Comparison of ENCODE assay signal across 11 mouse cellular contexts in genomic region chr5:26894346-26894745, GRCm38 (mm10).
DNase-seq lines count a peak whose midpoint lies in the region.
"Had no signal": no experiment of that assay in that cellular context is flagged by ENCODE, and none has a peak within 500 bp of the region (broad histone marks: within the 10 kb centered on the region; RNA-seq: fewer than 3 reads in every experiment).

No protein-coding gene starts in this region.

- peak; percentile 31 for DNase-seq in embryo, embryonic 10 days (ENCODE audit: low spot score)
- DNase-seq in embryo, embryonic 9.5 days (ENCODE audit: extremely low spot score) = no peak
- DNase-seq in kidney, postnatal 4 days = peak; percentile 70 to 71
- DNase-seq in kidney, adult 8-10 months = no peak
- DNase-seq in embryo, embryonic 11.5 days (ENCODE audit: low read depth, low spot score) = peak; percentile 24
- peak; percentile 45 for DNase-seq in retina, embryonic 14.5 days (ENCODE audit: low spot score)
- no peak for DNase-seq in urinary bladder, postnatal 36 days (ENCODE audit: low spot score in 2 of 2)
- DNase-seq in c-Kit-positive CD71-positive TER-119-positive erythroid progenitor cells, embryonic 14.5 days (ENCODE audit: low spot score) = no peak
- DNase-seq: cerebellum, postnatal 36 days; kidney, adult 18-20 months; right cerebral cortex, adult 18-20 months had no signal

Comparison
In these comparisons a context has a peak if more than half of its experiments do, and no peak if none do; other contexts are left out.
1. DNase-seq: peak in embryo, embryonic 10 days (single experiment), kidney, postnatal 4 days (2 of 2), embryo, embryonic 11.5 days (single experiment) and retina, embryonic 14.5 days (single experiment); none in embryo, embryonic 9.5 days (single experiment), kidney, adult 8-10 months (0 of 2), urinary bladder, postnatal 36 days (0 of 2) and c-Kit-positive CD71-positive TER-119-positive erythroid progenitor cells, embryonic 14.5 days (single experiment).